Mouse (Mus musculus): ENCODE measurements around the gene Cep162.

DNA sequence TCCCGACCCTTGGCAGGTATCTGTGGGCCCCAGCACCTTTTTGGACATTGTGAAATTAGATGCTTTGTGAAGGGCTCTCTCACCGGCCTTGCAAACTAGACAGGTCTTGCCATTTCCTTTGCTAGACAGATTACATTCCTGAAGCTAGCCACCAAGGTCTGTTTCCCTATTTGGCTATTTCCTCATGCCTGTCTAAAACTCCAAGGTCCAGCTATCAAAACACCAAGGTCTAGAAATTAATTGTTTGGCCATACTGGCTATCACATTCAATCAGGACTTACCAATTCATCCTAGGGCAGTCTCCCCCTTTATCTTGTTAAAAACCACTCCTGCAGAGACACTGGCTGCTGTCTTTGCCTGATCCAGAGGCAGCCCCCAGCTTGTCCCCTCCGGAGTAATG, 87.3 kb downstream of the Cep162 start:
- TF ChIP-seq CTCF (IDR thresholded peaks at IDR 0.05; ENCODE audit: low read depth, low read length), result no peak
- TF ChIP-seq POLR2A (IDR thresholded peaks at IDR 0.05; ENCODE audit: extremely low read depth, insufficient read depth, low read length), result no peak
